Mouse (Mus musculus) G1E (cell line): ENCODE measurements around the gene Astn1. TPM values are rescaled to one million over a fixed set of nuclear protein-coding genes. Genes with fewer than 3 reads are reported as not detected.

Experiments
- ATAC-seq: 2 replicates; pipeline ENCODE4 v1.8.0; 2016; ENCODE audit warnings: mild to moderate bottlenecking; ENCODE audit not compliant: insufficient number of reproducible peaks, poor library complexity, low FRiP score, severe bottlenecking; ENCODE audit errors: extremely low read depth
- DNase-seq: peaks from one replicate; pipeline ENCODE4 v3.0.0; 2012; ENCODE audit warnings: low spot score
- H3K27me3 ChIP-seq: 2 replicates; pipeline ENCODE4 v1.6.1; 2012; ENCODE audit warnings: mild to moderate bottlenecking, low read length, inconsistent platforms; ENCODE audit not compliant: insufficient read depth
- H3K36me3 ChIP-seq: replicated peaks from 2 replicates; pipeline ENCODE3; 2012; ENCODE audit warnings: mild to moderate bottlenecking, inconsistent platforms
- H3K4me1 ChIP-seq: 2 replicates; pipeline ENCODE4 v1.6.1; 2012; ENCODE audit warnings: low read depth, low read length, inconsistent platforms, mixed read lengths; ENCODE audit not compliant: insufficient read depth
- H3K4me3 ChIP-seq: 2 replicates; pipeline ENCODE4 v1.5.1; 2012; ENCODE audit warnings: low read depth, mild to moderate bottlenecking, inconsistent platforms, low read length, moderate library complexity, mixed read lengths
- H3K9me3 ChIP-seq: replicated peaks from 2 replicates; pipeline ENCODE4 v1.6.1; 2012; ENCODE audit warnings: inconsistent platforms
- CTCF ChIP-seq: IDR thresholded peaks from 2 replicates; pipeline ENCODE4 v1.5.1; 2012; ENCODE audit warnings: low read depth, low read length, inconsistent platforms, mixed read lengths
- GATA1 ChIP-seq: IDR thresholded peaks from 2 replicates; pipeline ENCODE4 v1.6.1; 2012; ENCODE audit warnings: borderline replicate concordance, low read length, inconsistent platforms, mixed read lengths
- GATA2 ChIP-seq: IDR thresholded peaks from 2 replicates; pipeline ENCODE4 v1.6.1; 2012; ENCODE audit warnings: low read depth, low read length, inconsistent platforms, borderline replicate concordance
- POLR2AphosphoS5 ChIP-seq: IDR thresholded peaks from 2 replicates; pipeline ENCODE4 v1.6.1; 2012; ENCODE audit warnings: low read depth, low read length, inconsistent platforms; ENCODE audit not compliant: insufficient replicate concordance
- TAL1 ChIP-seq: conservative IDR thresholded peaks from 2 replicates; pipeline ENCODE4 v1.6.1; 2012; ENCODE audit warnings: low read depth, low read length, inconsistent platforms, mixed read lengths
- polyA plus RNA-seq: library from polyadenylated mRNA; stranded (reverse); fragments of >175 nt; gene quantifications from 2 replicates; pipeline ENCODE4 v1.2.3, GENCODE M21; 2012
- total RNA-seq, 2 experiments: library from RNA; stranded (forward) in 1 of 2; stranded (reverse) in 1 of 2; fragments of 200-1000 nt in 1 of 2; fragments of >200 nt in 1 of 2; fragmentation: Nextera tagmentation in 1 of 2; gene quantifications; 2 replicates each; pipeline ENCODE4 v1.2.3; 2014 to 2017

Astn1 gene
- total and polyA plus RNA-seq, 3 experiments = 0.08 to 0.16 TPM; not detected in 1

GRCm38 (mm10) chr1:158385311-158385710 lies 23.2 kb downstream of the Astn1 start:
- Histone ChIP-seq H3K9me3 (peaks cover 11% of the 10 kb centered on the region), H3K4me1 (no peaks in the 10 kb centered on the region), H3K4me3 (no peak overlapping the region), H3K27me3 (no peaks in the 10 kb centered on the region), H3K36me3 (no peaks in the 10 kb centered on the region)
- no peak for DNase-seq
- TF ChIP-seq TAL1 (no peak), CTCF (no peak), GATA1 (no peak), GATA2 (no peak), POLR2AphosphoS5 (no peak)
- ATAC-seq = no peak

- Histone ChIP-seq H3K27me3 (no peaks in the 10 kb centered on the region), H3K9me3 (peaks cover 11% of the 10 kb centered on the region), H3K4me1 (no peaks in the 10 kb centered on the region), H3K36me3 (no peaks in the 10 kb centered on the region), H3K4me3 (no peak overlapping the region)
- DNase-seq (no peak), ATAC-seq (no peak)
- TF ChIP-seq TAL1 = no peak
- no peak for TF ChIP-seq GATA2
- no peak for TF ChIP-seq CTCF
- TF ChIP-seq GATA1 = no peak
- TF ChIP-seq POLR2AphosphoS5 = no peak
Measured at GRCm38 (mm10) chr1:158386781-158387180, 24.7 kb downstream of the Astn1 start.

GRCm38 (mm10) chr1:158388995-158389394 lies 26.9 kb downstream of the Astn1 start:
- Histone ChIP-seq H3K4me3 (no peak overlapping the region), H3K36me3 (no peaks in the 10 kb centered on the region), H3K9me3 (peaks cover 12% of the 10 kb centered on the region), H3K27me3 (no peaks in the 10 kb centered on the region), H3K4me1 (no peaks in the 10 kb centered on the region)
- TF ChIP-seq CTCF = no peak
- no peak for TF ChIP-seq GATA1
- no peak for TF ChIP-seq TAL1
- no peak for TF ChIP-seq POLR2AphosphoS5
- no peak for TF ChIP-seq GATA2
- DNase-seq (no peak), ATAC-seq (no peak)

- H3K4me3 ChIP-seq = no peak overlapping the region
- H3K27me3 ChIP-seq = no peaks in the 10 kb centered on the region
- ATAC-seq (no peak), DNase-seq (no peak)
- H3K9me3 ChIP-seq = peaks cover 16% of the 10 kb centered on the region
- no peaks in the 10 kb centered on the region for H3K36me3 ChIP-seq
- TF ChIP-seq POLR2AphosphoS5 = no peak
- no peaks in the 10 kb centered on the region for H3K4me1 ChIP-seq
Measured at GRCm38 (mm10) chr1:158390693-158391092, 28.6 kb downstream of the Astn1 start.

- Histone ChIP-seq H3K4me1 (no peaks in the 10 kb centered on the region), H3K4me3 (no peak overlapping the region), H3K36me3 (no peaks in the 10 kb centered on the region), H3K27me3 (no peaks in the 10 kb centered on the region), H3K9me3 (peaks cover 14% of the 10 kb centered on the region)
- no peak for DNase-seq
- ATAC-seq = no peak
- no peak for TF ChIP-seq TAL1
- TF ChIP-seq GATA2 = no peak
- TF ChIP-seq POLR2AphosphoS5 = no peak
- TF ChIP-seq GATA1 = no peak
- no peak for TF ChIP-seq CTCF
Measured at GRCm38 (mm10) chr1:158397058-158397457, 35.0 kb downstream of the Astn1 start.

GRCm38 (mm10) chr1:158400898-158401297 lies 38.8 kb downstream of the Astn1 start:
- H3K4me3 ChIP-seq = no peak overlapping the region
- no peaks in the 10 kb centered on the region for H3K36me3 ChIP-seq
- TF ChIP-seq POLR2AphosphoS5 (no peak), CTCF (no peak), GATA2 (no peak)
- no peak for ATAC-seq
- no peak for DNase-seq
- no peaks in the 10 kb centered on the region for H3K27me3 ChIP-seq
- H3K9me3 ChIP-seq = peaks cover 30% of the 10 kb centered on the region
- H3K4me1 ChIP-seq = no peaks in the 10 kb centered on the region

GRCm38 (mm10) chr1:158405899-158406769 lies 44.1 kb downstream of the Astn1 start:
- Histone ChIP-seq H3K4me3 (no peak overlapping the region), H3K27me3 (no peaks in the 10 kb centered on the region), H3K4me1 (no peaks in the 10 kb centered on the region), H3K36me3 (no peaks in the 10 kb centered on the region), H3K9me3 (peaks cover 41% of the 10 kb centered on the region)
- DNase-seq (no peak), ATAC-seq (no peak)
- TF ChIP-seq GATA2 (no peak), CTCF (no peak), POLR2AphosphoS5 (no peak), TAL1 (no peak), GATA1 (no peak)
